Mouse (Mus musculus): Measurements from ENCODE around the gene Grid1.

Gene Grid1

DNA sequence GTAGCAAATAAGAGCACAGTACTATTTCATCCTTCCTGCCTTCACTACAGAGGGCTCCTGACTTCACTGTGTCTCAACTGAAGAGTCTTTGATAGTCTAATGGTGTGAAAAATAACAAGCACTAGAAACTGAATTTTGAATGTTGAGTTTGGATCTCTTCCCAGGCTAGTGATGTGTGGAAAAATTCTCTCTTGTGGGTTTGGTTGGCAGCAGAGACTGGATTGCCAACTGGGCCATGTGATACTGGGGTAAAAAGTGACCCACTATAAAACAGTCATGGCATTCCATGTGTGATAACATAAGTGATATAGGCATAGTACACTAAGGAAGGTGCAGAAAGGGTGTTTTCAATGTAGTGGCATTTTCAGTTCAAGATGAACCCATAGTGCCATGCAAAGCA is 699.5 kb downstream of the Grid1 start:
- DNase-seq: no peak

GRCm38 (mm10) chr14:35538835-35539234 is 718.9 kb downstream of the Grid1 start:
- no peak for DNase-seq

GRCm38 (mm10) chr14:35541254-35541991 is 721.5 kb downstream of the Grid1 start:
- DNase-seq: no peak

GRCm38 (mm10) chr14:35541992-35542380 is 722.1 kb downstream of the Grid1 start:
- no peak for DNase-seq

GRCm38 (mm10) chr14:35554288-35554687 is 734.4 kb downstream of the Grid1 start:
- no peak for DNase-seq

- DNase-seq: no peak
Observed at GRCm38 (mm10) chr14:35561244-35561893, 741.5 kb downstream of the Grid1 start.

DNA sequence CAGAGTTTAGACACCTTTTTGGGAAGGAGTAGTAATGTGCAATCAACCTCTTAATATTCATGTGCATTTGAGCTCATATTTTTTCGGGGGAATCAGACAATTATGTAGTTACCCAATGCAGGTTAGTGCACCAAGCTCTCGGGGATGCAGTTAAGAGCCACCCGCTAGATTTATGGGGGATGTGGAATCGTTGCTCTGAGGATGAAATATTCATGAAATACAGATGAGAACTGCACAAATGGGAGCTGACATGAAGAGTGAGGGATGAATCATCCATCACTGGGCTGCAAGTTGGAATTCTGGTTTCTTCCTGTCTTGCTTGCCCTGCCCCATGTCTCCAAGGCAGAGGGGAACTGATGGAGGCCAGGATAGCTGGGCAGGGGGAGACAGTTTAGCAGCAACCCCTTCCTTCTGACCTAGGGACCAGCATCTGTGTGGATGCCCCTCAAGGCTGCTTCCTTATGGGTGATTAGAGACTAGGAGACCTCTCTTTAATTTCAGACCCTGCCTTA is 753.1 kb downstream of the Grid1 start:
- DNase-seq: no peak

DNA sequence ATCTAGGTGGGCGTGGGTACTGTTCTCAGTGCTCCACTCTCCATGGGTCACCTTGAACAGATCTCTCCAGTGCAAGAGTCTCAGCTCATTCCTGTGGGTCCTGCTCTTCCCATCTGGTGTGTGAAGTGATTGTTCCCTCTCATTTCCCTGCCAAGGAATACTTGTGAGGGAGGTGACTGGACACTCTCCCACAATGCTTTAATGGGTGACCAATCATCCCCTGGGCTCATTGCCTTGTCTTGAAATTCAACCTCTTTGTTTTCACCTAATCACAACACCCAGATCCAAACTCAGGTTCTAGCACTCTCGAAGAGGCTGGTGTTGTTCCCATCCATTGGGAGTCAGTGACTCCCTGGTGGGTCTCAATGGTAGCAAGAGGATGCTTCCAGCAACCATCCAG is 754.6 kb downstream of the Grid1 start:
- no peak for DNase-seq

- DNase-seq: no peak
Observed at GRCm38 (mm10) chr14:35575285-35575684, 755.4 kb downstream of the Grid1 start.

DNA sequence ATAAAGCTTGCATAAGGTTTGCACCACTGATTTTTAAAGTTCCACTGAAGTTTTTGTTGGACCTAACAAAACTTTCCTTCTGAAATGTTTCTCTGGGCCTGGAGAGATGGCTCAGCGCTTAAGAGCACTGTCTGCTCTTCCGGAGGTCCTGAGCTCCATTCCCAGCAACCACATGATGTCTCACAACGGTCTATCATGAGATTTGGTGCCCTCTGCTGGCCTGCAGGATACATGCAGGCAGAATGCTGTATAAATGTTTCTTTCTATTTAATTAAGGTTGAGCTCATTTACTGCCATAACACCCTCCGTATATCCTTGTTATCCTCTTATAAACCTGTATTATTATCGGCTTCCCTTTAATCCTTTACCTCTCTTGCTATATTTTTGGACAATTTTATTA is 805.8 kb downstream of the Grid1 start:
- DNase-seq: no peak

Data from kidney, adult 9 months (tissue).